In genomic region chr11:117030018-117030417, GRCm38 (mm10) we compare ENCODE assay signal across 12 mouse cellular contexts.
A peak's percentile ranks its signal among the peaks of the same experiment; 100 is the strongest.
DNase-seq lines count a peak whose midpoint lies in the region; ATAC-seq and TF ChIP-seq lines count a peak whose summit lies in the region.
"Had no signal": no experiment of that assay in that cellular context is flagged by ENCODE, and none has a peak within 500 bp of the region (broad histone marks: within the 10 kb centered on the region; RNA-seq: fewer than 3 reads in every experiment).

No protein-coding gene starts in this region.

- H3K27ac ChIP-seq in embryonic facial prominence, embryonic 13.5 days: peak overlapping the region; percentile 33; the same call in 1 of the 2 replicates
- H3K27ac ChIP-seq in embryonic facial prominence, embryonic 10.5 days (replicated peaks): no peak overlapping the region
- peak overlapping the region; percentile 87 for H3K27ac ChIP-seq in layer of hippocampus, adult 2 months
- H3K27ac ChIP-seq in hindbrain, embryonic 12.5 days: peak overlapping the region; percentile 87
- peak overlapping the region; percentile 58 for H3K27ac ChIP-seq in midbrain, embryonic 16.5 days (ENCODE audit: low read length)

- no peak for DNase-seq in embryonic facial prominence, embryonic 10.5 days (ENCODE audit: low spot score)
- DNase-seq in layer of hippocampus, adult 2 months (ENCODE audit: low spot score in 2 of 2): no peak
- DNase-seq in layer of hippocampus, adult 18-20 months (ENCODE audit: low spot score in 2 of 2): no peak
- no peak for DNase-seq in thymus, postnatal 36 days
- no peak for DNase-seq in kidney, postnatal 14 days
- DNase-seq: adrenal gland, postnatal 14 days; gastrocnemius, postnatal 14 days; kidney, adult 8-10 months; lung, embryonic 14.5 days had no signal

- no peak overlapping the region for H3K4me2 ChIP-seq in embryonic facial prominence, embryonic 13.5 days
- no peak overlapping the region for H3K4me2 ChIP-seq in hindbrain, embryonic 12.5 days (replicated peaks)
- no peak overlapping the region for H3K4me2 ChIP-seq in midbrain, embryonic 16.5 days (ENCODE audit: low read length)
- H3K4me2 ChIP-seq: lung, embryonic 14.5 days had no signal

- TF ChIP-seq CTCF in layer of hippocampus, adult 2 months (conservative IDR thresholded peaks at IDR 0.05): no peak

- 31% methylated on average over 3 of the region's 3 CpGs for WGBS in embryonic facial prominence, embryonic 13.5 days
- WGBS in embryonic facial prominence, embryonic 10.5 days: 60% methylated on average over 3 of the region's 3 CpGs
- 35% methylated on average over 3 of the region's 3 CpGs for WGBS in hindbrain, embryonic 12.5 days
- WGBS in midbrain, embryonic 16.5 days: 21% methylated on average over 3 of the region's 3 CpGs

- H3K36me3 ChIP-seq in embryonic facial prominence, embryonic 13.5 days: no peaks in the 10 kb centered on the region
- H3K36me3 ChIP-seq in embryonic facial prominence, embryonic 10.5 days (replicated peaks): no peaks in the 10 kb centered on the region
- H3K36me3 ChIP-seq in hindbrain, embryonic 12.5 days: no peaks in the 10 kb centered on the region
- H3K36me3 ChIP-seq in midbrain, embryonic 16.5 days (ENCODE audit: control insufficient read depth, insufficient read depth, low read length): no peaks in the 10 kb centered on the region

- no peak overlapping the region for H3K4me3 ChIP-seq in embryonic facial prominence, embryonic 13.5 days
- H3K4me3 ChIP-seq in embryonic facial prominence, embryonic 10.5 days: no peak overlapping the region
- H3K4me3 ChIP-seq in layer of hippocampus, adult 2 months: no peak overlapping the region
- no peak overlapping the region for H3K4me3 ChIP-seq in hindbrain, embryonic 12.5 days
- H3K4me3 ChIP-seq in midbrain, embryonic 16.5 days (ENCODE audit: low read depth, low read length): no peak overlapping the region

- ATAC-seq in embryonic facial prominence, embryonic 13.5 days (ENCODE audit: insufficient number of reproducible peaks, insufficient read depth, low FRiP score, low TSS enrichment, low read depth): no peak
- ATAC-seq in hindbrain, embryonic 12.5 days (ENCODE audit: low FRiP score): no peak
- ATAC-seq in midbrain, embryonic 16.5 days: no peak

- peaks cover 36% of the 10 kb centered on the region for H3K4me1 ChIP-seq in embryonic facial prominence, embryonic 13.5 days
- H3K4me1 ChIP-seq in embryonic facial prominence, embryonic 10.5 days: peaks cover 22% of the 10 kb centered on the region
- H3K4me1 ChIP-seq in hindbrain, embryonic 12.5 days: peaks cover 46% of the 10 kb centered on the region
- H3K4me1 ChIP-seq in midbrain, embryonic 16.5 days (ENCODE audit: control insufficient read depth, insufficient read depth, low read length): peaks cover 26% of the 10 kb centered on the region

- H3K27me3 ChIP-seq in embryonic facial prominence, embryonic 13.5 days: peaks cover 4% of the 10 kb centered on the region; the same call in 1 of the 2 replicates
- H3K27me3 ChIP-seq in embryonic facial prominence, embryonic 10.5 days (replicated peaks; ENCODE audit: low read depth, poor library complexity, severe bottlenecking): peaks cover 21% of the 10 kb centered on the region
- H3K27me3 ChIP-seq in hindbrain, embryonic 12.5 days: no peaks in the 10 kb centered on the region
- no peaks in the 10 kb centered on the region for H3K27me3 ChIP-seq in midbrain, embryonic 16.5 days (ENCODE audit: control insufficient read depth, insufficient read depth, low read depth, low read length)

- 0 out of 2 replicates have a peak overlapping the region, but pooled peaks have one; percentile 40 for H3K9ac ChIP-seq in embryonic facial prominence, embryonic 13.5 days
- 0 out of 2 replicates have a peak overlapping the region, but pooled peaks have one; percentile 20 for H3K9ac ChIP-seq in hindbrain, embryonic 12.5 days
- no peak overlapping the region for H3K9ac ChIP-seq in midbrain, embryonic 16.5 days (ENCODE audit: low read depth, low read length)

- no peaks in the 10 kb centered on the region for H3K9me3 ChIP-seq in embryonic facial prominence, embryonic 13.5 days
- 0 out of 2 replicates have a peak, but pooled peaks cover 2% of the 10 kb centered on the region for H3K9me3 ChIP-seq in embryonic facial prominence, embryonic 10.5 days
- 0 out of 2 replicates have a peak, but pooled peaks cover 3% of the 10 kb centered on the region for H3K9me3 ChIP-seq in hindbrain, embryonic 12.5 days (replicated peaks)
- no peaks in the 10 kb centered on the region for H3K9me3 ChIP-seq in midbrain, embryonic 16.5 days (replicated peaks; ENCODE audit: control insufficient read depth, low read length, poor library complexity, severe bottlenecking)
